Mouse (Mus musculus) ES-E14 (cell line): ENCODE measurements around the gene Prkar2b. TPM values are rescaled to one million over a fixed set of nuclear protein-coding genes. Genes with fewer than 3 reads are reported as not detected.

Experiments used
- DNase-seq: peaks from one replicate; pipeline ENCODE4 v3.0.0-alpha.2; 2013; ENCODE audit warnings: low read depth, low spot score
- H3K27ac ChIP-seq: 2 replicates; pipeline ENCODE4 v1.5.1; 2012; ENCODE audit warnings: low read depth, mild to moderate bottlenecking, low read length, moderate library complexity, mixed read lengths; ENCODE audit not compliant: poor library complexity, insufficient read depth, severe bottlenecking
- H3K36me3 ChIP-seq: 2 replicates; pipeline ENCODE4 v1.6.1; 2012; ENCODE audit warnings: mild to moderate bottlenecking, low read length, moderate library complexity, mixed read lengths; ENCODE audit not compliant: control insufficient read depth, poor library complexity, insufficient read depth, severe bottlenecking
- H3K4me1 ChIP-seq, 2 experiments: fragments of 150-350 bp in 1 of 2; sonication (generic) in 1 of 2; 2 replicates each; pipeline ENCODE4 v1.6.1; 2012; ENCODE audit warnings: low read length in 2 of 2, mild to moderate bottlenecking in 1 of 2, mixed read lengths in 1 of 2; ENCODE audit not compliant: control insufficient read depth in 2 of 2, insufficient read depth in 2 of 2, poor library complexity in 1 of 2
- H3K4me3 ChIP-seq, 2 experiments: fragments of 150-350 bp in 1 of 2; sonication (generic) in 1 of 2; 2 replicates each; pipeline ENCODE4 v1.5.1; 2012; ENCODE audit warnings: low read length in 2 of 2, low read depth in 1 of 2, mild to moderate bottlenecking in 1 of 2, mixed read lengths in 1 of 2; ENCODE audit not compliant: insufficient read depth in 1 of 2, poor library complexity in 1 of 2, severe bottlenecking in 1 of 2
- H3K9ac ChIP-seq: 2 replicates; pipeline ENCODE4 v1.6.1; 2012; ENCODE audit warnings: low read depth, mild to moderate bottlenecking, low read length, mixed read lengths; ENCODE audit not compliant: poor library complexity, insufficient read depth, severe bottlenecking
- H3K9me3 ChIP-seq: fragments of 150-350 bp; sonication (generic); 2 replicates; pipeline ENCODE4 v1.6.1; 2012; ENCODE audit warnings: low read depth, mild to moderate bottlenecking, low read length; ENCODE audit not compliant: control insufficient read depth, insufficient read depth
- CHD2 ChIP-seq: IDR thresholded peaks from 2 replicates; pipeline ENCODE4 v1.6.1; 2014; ENCODE audit warnings: mild to moderate bottlenecking, low read depth, low read length, inconsistent platforms
- HCFC1 ChIP-seq: IDR thresholded peaks from 2 replicates; pipeline ENCODE4 v1.6.1; 2012; ENCODE audit warnings: low read length, inconsistent platforms, borderline replicate concordance; ENCODE audit not compliant: insufficient read depth
- MAFK ChIP-seq: IDR thresholded peaks from 2 replicates; pipeline ENCODE4 v1.6.1; 2014; ENCODE audit warnings: mild to moderate bottlenecking, low read depth, low read length, inconsistent platforms; ENCODE audit not compliant: insufficient read depth
- ZC3H11A ChIP-seq: IDR thresholded peaks from 2 replicates; pipeline ENCODE4 v1.6.1; 2012; ENCODE audit warnings: low read depth, mild to moderate bottlenecking, inconsistent platforms, low read length, borderline replicate concordance
- ZNF384 ChIP-seq: IDR thresholded peaks from 2 replicates; pipeline ENCODE4 v1.6.1; 2012; ENCODE audit warnings: low read depth, low read length, inconsistent platforms
- in situ Hi-C, 2 experiments: fragments of 600-800 bp; cut with MboI; formaldehyde crosslinking; loops; one replicate each; pipeline ENCODE4 v1.15.1; 2025; ENCODE audit warnings: low sequenced_read_pairs in 2 of 2, inconsistent platforms in 1 of 2; ENCODE audit not compliant: unreplicated experiment in 2 of 2
- total RNA-seq: library from RNA; depleted of rRNA; stranded (reverse); fragments of 300-350 nt; gene quantifications from 2 replicates; pipeline ENCODE4 v1.2.3, GENCODE M21; 2012

The Prkar2b gene
- total RNA-seq, 1 experiment = 3.1 TPM

- no peaks in the 10 kb centered on the region for H3K36me3 ChIP-seq
- H3K9ac ChIP-seq = no peak overlapping the region
- no peak overlapping the region for H3K4me3 ChIP-seq
- TF ChIP-seq MAFK (no peak), ZNF384 (no peak), ZC3H11A (no peak), HCFC1 (no peak), CHD2 (no peak)
- H3K9me3 ChIP-seq = no peaks in the 10 kb centered on the region
- DNase-seq = no peak
- in situ Hi-C loops = no loop called here
- no peaks in the 10 kb centered on the region for H3K4me1 ChIP-seq
- H3K27ac ChIP-seq = no peak overlapping the region
These were observed 51.7 kb downstream of the Prkar2b start for GRCm38 (mm10) chr12:32009267-32009984.

- H3K27ac ChIP-seq = no peak overlapping the region
- H3K4me1 ChIP-seq = no peaks in the 10 kb centered on the region
- TF ChIP-seq HCFC1 = no peak
- TF ChIP-seq ZNF384 = no peak
- TF ChIP-seq MAFK = no peak
- no peak for TF ChIP-seq ZC3H11A
- TF ChIP-seq CHD2 = no peak
- in situ Hi-C loops = no loop called here
- no peaks in the 10 kb centered on the region for H3K9me3 ChIP-seq
- no peak overlapping the region for H3K4me3 ChIP-seq
- H3K9ac ChIP-seq = no peak overlapping the region
- no peaks in the 10 kb centered on the region for H3K36me3 ChIP-seq
- DNase-seq = no peak
These were observed 52.4 kb downstream of the Prkar2b start for GRCm38 (mm10) chr12:32008728-32009127.

- no peaks in the 10 kb centered on the region for H3K4me1 ChIP-seq
- H3K4me3 ChIP-seq = no peak overlapping the region
- in situ Hi-C loops = no loop called here
- no peak overlapping the region for H3K9ac ChIP-seq
- no peak overlapping the region for H3K27ac ChIP-seq
- H3K36me3 ChIP-seq = no peaks in the 10 kb centered on the region
- H3K9me3 ChIP-seq = no peaks in the 10 kb centered on the region
- no peak for DNase-seq
- TF ChIP-seq MAFK (no peak), CHD2 (no peak), ZC3H11A (no peak), HCFC1 (no peak), ZNF384 (no peak)
These were observed 53.5 kb downstream of the Prkar2b start for GRCm38 (mm10) chr12:32007646-32008045.

GRCm38 (mm10) chr12:32007040-32007439 is 54.1 kb downstream of the Prkar2b start:
- DNase-seq = no peak
- Histone ChIP-seq H3K4me1 (no peaks in the 10 kb centered on the region), H3K27ac (no peak overlapping the region), H3K4me3 (no peak overlapping the region), H3K9me3 (no peaks in the 10 kb centered on the region), H3K9ac (no peak overlapping the region), H3K36me3 (no peaks in the 10 kb centered on the region)
- in situ Hi-C loops = no loop called here
- TF ChIP-seq HCFC1 = no peak
- TF ChIP-seq CHD2 = no peak
- no peak for TF ChIP-seq ZNF384
- TF ChIP-seq MAFK = no peak
- TF ChIP-seq ZC3H11A = no peak
